Mouse (Mus musculus): Measurements from ENCODE around the gene Bach2. TPM values are rescaled to one million over a fixed set of nuclear protein-coding genes. Genes with fewer than 3 reads are reported as not detected.
A peak's percentile ranks its signal among the peaks of the same experiment; 100 is the strongest.

Gene Bach2
- total RNA-seq, 2 experiments from 2014 or later: 13.2 to 14.4 TPM

DNA sequence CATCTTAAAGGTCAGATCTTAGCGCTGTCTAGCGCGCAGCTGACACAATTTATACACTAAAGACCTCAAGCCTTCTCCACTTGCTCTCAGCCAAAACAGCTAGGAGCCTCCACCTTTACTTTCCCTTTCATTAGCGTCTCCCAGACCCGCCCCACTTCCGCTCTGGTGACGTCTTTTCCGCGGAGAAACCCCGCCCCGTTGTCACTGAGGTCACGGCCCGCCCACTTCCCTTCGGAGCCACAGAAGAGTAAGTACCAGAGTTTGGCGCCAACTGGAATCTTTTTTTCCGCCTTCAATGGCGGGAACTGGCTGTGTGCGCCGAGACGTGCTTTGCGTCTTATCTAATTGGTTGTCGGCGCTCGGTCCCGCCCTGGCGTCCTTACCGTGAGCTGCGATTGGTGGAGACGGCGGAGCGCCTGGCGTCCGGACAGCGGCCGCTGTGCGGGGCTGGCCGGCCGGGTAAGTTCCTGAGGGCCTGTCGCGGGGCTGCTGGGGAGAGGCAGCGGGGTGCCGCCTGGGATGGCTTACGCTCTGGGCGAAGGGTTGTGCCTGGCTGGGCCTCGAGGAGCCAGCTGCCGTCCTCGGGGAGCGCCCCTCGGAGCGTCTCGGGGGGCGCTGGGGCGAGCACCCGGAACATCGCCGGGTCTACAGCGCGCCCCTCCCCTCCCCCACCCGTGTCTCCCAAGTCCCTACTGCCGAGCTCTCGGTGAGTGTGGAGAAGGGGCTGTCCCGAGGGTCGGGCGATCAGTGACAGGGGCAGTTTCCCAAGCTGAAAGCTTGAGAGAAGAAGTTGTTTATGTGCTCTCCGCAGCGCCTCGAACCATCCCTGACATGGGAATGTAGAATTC is 376.7 kb downstream of the Bach2 start, which contains the start of gene Casp8ap2:
Casp8ap2 (plus strand) TSS at position 418 of the 848 bp plus-strand sequence.
- DNase-seq (ENCODE audit: low spot score in 2 of 2): peak; percentile 99

DNA sequence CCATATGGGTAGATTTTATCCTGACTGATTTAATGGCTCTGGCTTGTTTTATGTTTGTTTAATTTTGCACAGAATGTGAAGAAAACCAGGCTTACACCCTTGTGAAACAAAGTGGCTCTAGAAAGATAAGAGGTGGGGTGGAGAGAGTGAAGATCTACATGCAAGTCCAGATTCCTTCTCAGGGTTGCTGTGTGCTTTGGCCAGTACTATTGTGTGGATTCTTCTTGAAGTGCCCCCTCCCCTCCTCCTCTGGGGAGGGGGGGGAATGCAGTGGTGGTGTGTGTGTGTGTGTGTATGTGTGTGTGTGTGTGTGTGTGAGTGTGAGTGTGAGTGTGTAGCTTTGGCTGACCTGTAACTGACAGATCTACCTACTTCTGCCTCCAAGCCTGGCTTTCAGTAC is 383.0 kb downstream of the Bach2 start:
- no peak for DNase-seq (ENCODE audit: low spot score in 2 of 2)
